Mouse (Mus musculus): ENCODE data around the gene Itga4.

- TF ChIP-seq CTCF (IDR thresholded peaks at IDR 0.05; ENCODE audit: insufficient read depth, low read depth, low read length): no peak
- no peak for TF ChIP-seq POLR2A (IDR thresholded peaks at IDR 0.05; ENCODE audit: insufficient read depth, low read depth, low read length)
Measured at GRCm38 (mm10) chr2:79292431-79292830, 37.2 kb downstream of the Itga4 start.
